In genomic region chr5:25160515-25160914, GRCm38 (mm10) we compare ENCODE assay signal across 11 mouse cellular contexts. TPM values are rescaled to one million over a fixed set of nuclear protein-coding genes. Genes with fewer than 3 reads are reported as not detected.
DNase-seq lines count a peak whose midpoint lies in the region; ATAC-seq and TF ChIP-seq lines count a peak whose summit lies in the region.
"Had no signal": no experiment of that assay in that cellular context is flagged by ENCODE, and none has a peak within 500 bp of the region (broad histone marks: within the 10 kb centered on the region; RNA-seq: fewer than 3 reads in every experiment).

No protein-coding gene starts in this region.

- no peak for TF ChIP-seq CTCF in kidney, postnatal 0 days (IDR thresholded peaks at IDR 0.05; ENCODE audit: low read depth)

- no peak overlapping the region for H3K27ac ChIP-seq in kidney, postnatal 0 days

- DNase-seq in kidney, postnatal 0 days (ENCODE audit: low spot score), result peak; percentile 16
- no peak for DNase-seq in kidney, adult 8-10 months
- peak; percentile 44 for DNase-seq in embryo, embryonic 11 days
- DNase-seq in layer of hippocampus, postnatal 10 days (ENCODE audit: low spot score in 2 of 2), result peak; percentile 19 to 28
- DNase-seq in retina, postnatal 1 day, result peak; percentile 11
- no peak for DNase-seq in ovary, postnatal 14 days (ENCODE audit: low spot score)
- DNase-seq in gastrocnemius, postnatal 25 days, result no peak
- DNase-seq: kidney, adult 2 months; lung, embryonic 14.5 days had no signal

- H3K4me3 ChIP-seq in kidney, postnatal 0 days (replicated peaks; ENCODE audit: low read depth, low read length), result no peak overlapping the region

- H3K9ac ChIP-seq in kidney, postnatal 0 days (ENCODE audit: low read depth, low read length), result no peak overlapping the region
- H3K9ac ChIP-seq: lung, embryonic 14.5 days had no signal

- H3K9me3 ChIP-seq in kidney, postnatal 0 days (replicated peaks; ENCODE audit: low read length), result no peaks in the 10 kb centered on the region

- H3K4me2 ChIP-seq in kidney, postnatal 0 days (ENCODE audit: low read length), result no peak overlapping the region
- H3K4me2 ChIP-seq: lung, embryonic 14.5 days had no signal

- no peak for ATAC-seq in kidney, postnatal 0 days (replicated peaks; ENCODE audit: low FRiP score, low read depth)
- ATAC-seq in monocyte, adult 5-6 weeks (replicated peaks; ENCODE audit: insufficient number of reproducible peaks, low FRiP score, low TSS enrichment, poor library complexity, severe bottlenecking), result no peak

- H3K36me3 ChIP-seq in kidney, postnatal 0 days (ENCODE audit: insufficient read depth, low read length), result no peaks in the 10 kb centered on the region

- H3K27me3 ChIP-seq in kidney, postnatal 0 days (ENCODE audit: insufficient read depth, low read length), result no peaks in the 10 kb centered on the region

- WGBS in kidney, postnatal 0 days, result 39% methylated on average over 11 of the region's 11 CpGs

- no peaks in the 10 kb centered on the region for H3K4me1 ChIP-seq in kidney, postnatal 0 days (replicated peaks; ENCODE audit: insufficient read depth, low read length)

RNA-seq across cellular contexts. Expression of gene Galntl5, which starts 20.7 kb away (rescaled TPM):
- polyA plus RNA-seq in kidney, postnatal 0 days (2015; fragmentation: Nextera tagmentation; extraction: Ambion mirVana), result not detected in 2 replicates
- total RNA-seq in layer of hippocampus, postnatal 10 days (2021), result not detected
- not detected in 3 replicates for total RNA-seq in monocyte, adult 5-6 weeks (2017)
- not detected for total RNA-seq in gastrocnemius, postnatal 25 days (2021)
- total RNA-seq: adrenal gland, postnatal 4 days had no signal
- polyA plus RNA-seq: lung, embryonic 14.5 days had no signal

Comparison
In these comparisons a context has a peak if more than half of its experiments do, and no peak if none do; other contexts are left out.
1. DNase-seq: peak in kidney, postnatal 0 days (single experiment), embryo, embryonic 11 days (single experiment), layer of hippocampus, postnatal 10 days (2 of 2) and retina, postnatal 1 day (single experiment); none in kidney, adult 8-10 months (0 of 2), ovary, postnatal 14 days (single experiment) and gastrocnemius, postnatal 25 days (single experiment).